Mouse (Mus musculus) CH12.LX (cell line): ENCODE data around the gene Pou5f1.

ENCODE experiments used
- BHLHE40 ChIP-seq: IDR thresholded peaks from 2 replicates; pipeline ENCODE4 v1.6.1; 2011; ENCODE audit warnings: mild to moderate bottlenecking, low read depth, low read length, improper control_type of control experiment
- CHD2 ChIP-seq: IDR thresholded peaks from 2 replicates; pipeline ENCODE4 v1.6.1; 2011; ENCODE audit warnings: low read length, improper control_type of control experiment
- CTCF ChIP-seq, 2 experiments: IDR thresholded peaks in 1 of 2; conservative IDR thresholded peaks in 1 of 2; 2 replicates each; pipeline ENCODE4 v1.5.1; 2011 to 2012; ENCODE audit warnings: low read depth in 2 of 2, low read length in 2 of 2, improper control_type of control experiment in 1 of 2, inconsistent platforms in 1 of 2, mild to moderate bottlenecking in 1 of 2, moderate library complexity in 1 of 2
- IRF4 ChIP-seq: IDR thresholded peaks from 2 replicates; pipeline ENCODE4 v1.6.1; 2014; ENCODE audit warnings: low read depth, mild to moderate bottlenecking, inconsistent platforms, low read length, improper control_type of control experiment
- JUN ChIP-seq: IDR thresholded peaks from 2 replicates; pipeline ENCODE4 v1.6.1; 2011; ENCODE audit warnings: low read depth, mild to moderate bottlenecking, low read length, improper control_type of control experiment, moderate library complexity; ENCODE audit not compliant: insufficient read depth
- KAT2A ChIP-seq: IDR thresholded peaks from 2 replicates; pipeline ENCODE4 v1.6.1; 2012; ENCODE audit warnings: low read length, improper control_type of control experiment, inconsistent platforms; ENCODE audit not compliant: insufficient replicate concordance
- MAFK ChIP-seq: IDR thresholded peaks from 2 replicates; pipeline ENCODE4 v1.6.1; 2011; ENCODE audit warnings: low read length, improper control_type of control experiment; ENCODE audit not compliant: insufficient replicate concordance
- MAZ ChIP-seq: IDR thresholded peaks from 2 replicates; pipeline ENCODE4 v1.6.1; 2012; ENCODE audit warnings: low read depth, mild to moderate bottlenecking, inconsistent platforms, low read length, improper control_type of control experiment, moderate library complexity
- POLR2A ChIP-seq: IDR thresholded peaks from 2 replicates; pipeline ENCODE4 v1.6.1; 2011; ENCODE audit warnings: low read depth, mild to moderate bottlenecking, improper control_type of control experiment, low read length
- SMC3 ChIP-seq: IDR thresholded peaks from 2 replicates; pipeline ENCODE4 v1.6.1; 2011; ENCODE audit warnings: low read depth, low read length, improper control_type of control experiment
- USF1 ChIP-seq: IDR thresholded peaks from 2 replicates; pipeline ENCODE4 v1.6.1; 2014; ENCODE audit warnings: low read depth, mild to moderate bottlenecking, inconsistent platforms, low read length, improper control_type of control experiment

DNA sequence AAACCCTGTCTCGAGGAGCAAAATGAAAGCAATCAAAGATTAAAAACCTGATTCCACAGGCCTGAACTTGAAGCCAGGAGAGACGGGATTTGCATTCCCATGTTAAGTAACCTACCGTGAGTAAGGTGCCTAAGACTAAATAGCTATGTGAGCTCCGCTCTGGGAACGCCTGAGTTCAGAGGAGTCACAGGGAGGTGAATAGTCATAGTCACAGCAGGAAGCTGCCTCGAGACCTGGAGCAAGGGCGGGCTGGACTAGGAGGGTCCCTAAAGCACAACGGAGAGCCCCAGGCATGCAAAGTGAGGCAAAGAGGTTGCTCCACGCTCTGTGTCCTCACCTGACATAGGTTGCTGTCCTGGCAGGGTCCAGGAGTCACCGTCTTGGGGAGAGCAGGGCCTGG lies 33.7 kb downstream of the Pou5f1 start:
- TF ChIP-seq IRF4, result no peak
- no peak for TF ChIP-seq USF1
- TF ChIP-seq CTCF (conservative IDR thresholded peaks at IDR 0.05 in 1 of 2, IDR thresholded peaks at IDR 0.05 in 1 of 2; ENCODE audit: low read depth in 2 of 2, low read length in 2 of 2), result no peak
- TF ChIP-seq CHD2, result no peak
- TF ChIP-seq MAFK, result no peak
- no peak for TF ChIP-seq BHLHE40
- no peak for TF ChIP-seq POLR2A
- TF ChIP-seq SMC3, result no peak
- TF ChIP-seq KAT2A, result no peak
- no peak for TF ChIP-seq JUN
- TF ChIP-seq MAZ, result no peak
